Mouse (Mus musculus) CH12.LX (cell line): ENCODE measurements around the gene Ppp1r3c. TPM values are rescaled to one million over a fixed set of nuclear protein-coding genes. Genes with fewer than 3 reads are reported as not detected.

Experiments used
- DNase-seq: peaks from one replicate; pipeline ENCODE4 v3.0.0-alpha.2; 2013; ENCODE audit errors: extremely low read depth
- H3K27ac ChIP-seq: 2 replicates; pipeline ENCODE4 v1.5.1; 2012; ENCODE audit warnings: low read depth, mild to moderate bottlenecking, control low read depth, moderate library complexity; ENCODE audit not compliant: insufficient read depth
- H3K27me3 ChIP-seq: replicated peaks from 2 replicates; pipeline ENCODE3; 2012; ENCODE audit warnings: inconsistent platforms
- H3K36me3 ChIP-seq, 2 experiments: replicated peaks in 1 of 2; 2 replicates each; pipeline versions ENCODE3 to v1.6.1; 2012; ENCODE audit warnings: inconsistent platforms in 1 of 2, low read length in 1 of 2, mild to moderate bottlenecking in 1 of 2, mixed read lengths in 1 of 2, moderate library complexity in 1 of 2; ENCODE audit not compliant: control insufficient read depth in 1 of 2, insufficient read depth in 1 of 2
- H3K4me1 ChIP-seq, 2 experiments: 2 replicates each; pipeline ENCODE4 v1.6.1; 2012; ENCODE audit warnings: inconsistent platforms in 1 of 2, moderate library complexity in 1 of 2; ENCODE audit not compliant: insufficient read depth in 2 of 2, control insufficient read depth in 1 of 2
- H3K4me2 ChIP-seq: 2 replicates; pipeline ENCODE4 v1.6.1; 2012; ENCODE audit warnings: low read depth, mild to moderate bottlenecking, control low read depth; ENCODE audit not compliant: poor library complexity, insufficient read depth, severe bottlenecking
- H3K4me3 ChIP-seq, 3 experiments: fragments of 150-350 bp in 1 of 3; sonication (generic) in 1 of 3; replicated peaks in 1 of 3; 2 replicates each; pipeline versions ENCODE3 to v1.5.1; 2011 to 2012; ENCODE audit warnings: low read depth in 2 of 3, low read length in 2 of 3, mild to moderate bottlenecking in 2 of 3, moderate library complexity in 2 of 3, control low read depth in 1 of 3, improper control_type of control experiment in 1 of 3, inconsistent platforms in 1 of 3, mixed read lengths in 1 of 3; ENCODE audit not compliant: poor library complexity in 1 of 3
- H3K79me2 ChIP-seq: replicated peaks from 2 replicates; pipeline ENCODE4 v1.6.1; 2012; ENCODE audit warnings: mild to moderate bottlenecking, moderate library complexity; ENCODE audit not compliant: control insufficient read depth, poor library complexity, insufficient read depth, severe bottlenecking; ENCODE audit errors: extremely low read depth
- H3K9ac ChIP-seq: 2 replicates; pipeline ENCODE4 v1.6.1; 2012; ENCODE audit warnings: low read depth, mild to moderate bottlenecking, control low read depth, moderate library complexity; ENCODE audit not compliant: insufficient read depth
- H3K9me3 ChIP-seq: replicated peaks from 2 replicates; pipeline ENCODE3; 2012; ENCODE audit warnings: low read length, inconsistent platforms, mixed read lengths
- BHLHE40 ChIP-seq: IDR thresholded peaks from 2 replicates; pipeline ENCODE4 v1.6.1; 2011; ENCODE audit warnings: mild to moderate bottlenecking, low read depth, low read length, improper control_type of control experiment
- ELF1 ChIP-seq: IDR thresholded peaks from 2 replicates; pipeline ENCODE4 v1.6.1; 2014; ENCODE audit warnings: low read depth, mild to moderate bottlenecking, inconsistent platforms, low read length, improper control_type of control experiment
- GABPA ChIP-seq: IDR thresholded peaks from 2 replicates; pipeline ENCODE4 v1.6.1; 2012; ENCODE audit warnings: low read depth, low read length, improper control_type of control experiment, inconsistent platforms; ENCODE audit not compliant: insufficient replicate concordance
- JUND ChIP-seq: conservative IDR thresholded peaks from 2 replicates; pipeline ENCODE4 v1.6.1; 2011; ENCODE audit warnings: low read depth, low read length, improper control_type of control experiment
- MAZ ChIP-seq: IDR thresholded peaks from 2 replicates; pipeline ENCODE4 v1.6.1; 2012; ENCODE audit warnings: low read depth, mild to moderate bottlenecking, inconsistent platforms, low read length, improper control_type of control experiment, moderate library complexity
- MEF2A ChIP-seq: IDR thresholded peaks from 2 replicates; pipeline ENCODE4 v1.6.1; 2014; ENCODE audit warnings: low read depth, mild to moderate bottlenecking, inconsistent platforms, low read length, improper control_type of control experiment, borderline replicate concordance
- MXI1 ChIP-seq: IDR thresholded peaks from 2 replicates; pipeline ENCODE4 v1.6.1; 2011; ENCODE audit warnings: mild to moderate bottlenecking, low read depth, low read length, improper control_type of control experiment
- MYC ChIP-seq: IDR thresholded peaks from 2 replicates; pipeline ENCODE4 v1.6.1; 2011; ENCODE audit warnings: low read depth, mild to moderate bottlenecking, improper control_type of control experiment, low read length
- SIN3A ChIP-seq: IDR thresholded peaks from 2 replicates; pipeline ENCODE4 v1.6.1; 2012; ENCODE audit warnings: low read length, improper control_type of control experiment, inconsistent platforms
- TBP ChIP-seq: conservative IDR thresholded peaks from 2 replicates; pipeline ENCODE4 v1.6.1; 2011; ENCODE audit warnings: low read depth, low read length, improper control_type of control experiment
- TCF12 ChIP-seq: IDR thresholded peaks from 2 replicates; pipeline ENCODE4 v1.6.1; 2014; ENCODE audit warnings: low read depth, mild to moderate bottlenecking, inconsistent platforms, low read length, improper control_type of control experiment
- USF1 ChIP-seq: IDR thresholded peaks from 2 replicates; pipeline ENCODE4 v1.6.1; 2014; ENCODE audit warnings: low read depth, mild to moderate bottlenecking, inconsistent platforms, low read length, improper control_type of control experiment
- ZMIZ1 ChIP-seq: IDR thresholded peaks from 2 replicates; pipeline ENCODE4 v1.6.1; 2012; ENCODE audit warnings: low read depth, mild to moderate bottlenecking, inconsistent platforms, low read length, improper control_type of control experiment
- dilution Hi-C: fragments of 300-500 bp; cut with MboI; formaldehyde crosslinking; loops from 2 replicates; pipeline ENCODE4 v1.14.3; 2020; ENCODE audit warnings: low sequenced_read_pairs; ENCODE audit not compliant: extremely low pct_unique_long_range_greater_than_20kb, extremely low pct_ligation_motif_present
- in situ Hi-C: fragments of 300-500 bp; cut with MboI; formaldehyde crosslinking; loops from 3 replicates; pipeline ENCODE4 v1.14.3; 2019; ENCODE audit warnings: low sequenced_read_pairs, low pct_ligation_motif_present, low pct_unique_long_range_greater_than_20kb, mixed read lengths
- polyA plus RNA-seq: library from polyadenylated mRNA; unstranded; fragments of >175 nt; gene quantifications from 2 replicates; pipeline ENCODE4 v1.2.1, GENCODE M21; 2012; ENCODE audit warnings: low read depth; ENCODE audit not compliant: insufficient read length
- total RNA-seq, 2 experiments: library from RNA; depleted of rRNA; stranded (reverse); fragments of 300-350 nt in 1 of 2; fragments of >200 nt in 1 of 2; gene quantifications; 2 replicates each; pipeline ENCODE4 v1.2.3; 2012 to 2014

Ppp1r3c gene
- total and polyA plus RNA-seq, 3 experiments, result not detected

DNA sequence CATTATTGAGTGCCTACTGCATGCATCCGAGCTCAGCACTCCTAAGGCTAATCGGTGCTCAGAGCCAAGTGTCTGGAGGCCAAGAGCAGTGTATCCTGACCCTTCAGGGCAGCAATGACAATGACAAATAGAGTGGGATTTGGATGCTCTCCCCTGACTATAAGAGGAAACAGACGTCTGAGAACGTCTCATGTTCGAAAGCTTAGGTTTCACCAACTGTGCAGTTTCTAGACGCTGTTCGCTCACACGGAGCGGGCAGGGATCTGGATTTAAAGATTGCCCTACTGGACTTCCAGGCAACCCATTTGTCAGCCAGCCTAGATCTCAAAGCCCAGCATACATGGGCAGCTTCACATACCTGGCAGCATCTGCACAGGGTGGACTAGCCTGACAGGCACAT is 49.4 kb downstream of the Ppp1r3c start:
- H3K9ac ChIP-seq, result no peak overlapping the region
- H3K4me1 ChIP-seq, result peaks cover 6 to 40% of the 10 kb centered on the region in 2 experiments; a peak in 3 of 4 replicates
- H3K4me3 ChIP-seq, result no peak overlapping the region
- H3K4me2 ChIP-seq, result no peak overlapping the region
- in situ Hi-C loops (no loop called here), dilution Hi-C loops (no loop called here)
- H3K79me2 ChIP-seq, result no peaks in the 10 kb centered on the region
- H3K27me3 ChIP-seq, result no peaks in the 10 kb centered on the region
- no peak for TF ChIP-seq ELF1
- no peak for TF ChIP-seq ZMIZ1
- TF ChIP-seq GABPA, result no peak
- TF ChIP-seq MYC, result no peak
- TF ChIP-seq SIN3A, result no peak
- H3K9me3 ChIP-seq, result no peaks in the 10 kb centered on the region
- DNase-seq, result no peak
- H3K27ac ChIP-seq, result no peak overlapping the region
- H3K36me3 ChIP-seq, result no peaks in the 10 kb centered on the region

DNA sequence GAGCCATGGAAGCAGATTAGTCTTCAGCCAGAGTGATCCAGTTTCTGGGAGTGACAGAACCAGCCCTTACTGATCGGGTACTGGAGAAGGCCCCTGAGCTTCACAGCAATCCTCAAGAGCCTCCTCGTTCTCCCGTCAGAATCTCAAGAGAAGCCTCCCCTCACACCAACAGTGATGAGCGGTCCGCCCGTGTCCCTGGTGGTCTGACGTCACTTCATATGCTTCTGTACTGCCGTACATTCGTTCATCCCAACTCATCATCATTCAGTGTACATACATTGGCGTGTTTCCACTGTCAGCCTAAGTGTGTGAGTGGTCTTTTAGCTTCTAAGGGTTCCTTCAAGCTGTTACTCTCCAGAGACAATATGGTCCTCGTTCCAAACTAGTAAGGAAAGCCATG is 50.4 kb downstream of the Ppp1r3c start:
- no peak for DNase-seq
- H3K9ac ChIP-seq, result no peak overlapping the region
- in situ Hi-C loops (no loop called here), dilution Hi-C loops (no loop called here)
- no peaks in the 10 kb centered on the region for H3K27me3 ChIP-seq
- no peak overlapping the region for H3K27ac ChIP-seq
- H3K4me1 ChIP-seq, result peaks cover 6 to 30% of the 10 kb centered on the region in 2 experiments; a peak in 3 of 4 replicates
- H3K4me3 ChIP-seq, result no peak overlapping the region
- TF ChIP-seq USF1 (no peak), BHLHE40 (no peak), MXI1 (no peak), JUND (no peak), MAZ (no peak), TBP (no peak)
- no peaks in the 10 kb centered on the region for H3K9me3 ChIP-seq
- no peaks in the 10 kb centered on the region for H3K36me3 ChIP-seq
- H3K4me2 ChIP-seq, result no peak overlapping the region
- no peaks in the 10 kb centered on the region for H3K79me2 ChIP-seq

DNA sequence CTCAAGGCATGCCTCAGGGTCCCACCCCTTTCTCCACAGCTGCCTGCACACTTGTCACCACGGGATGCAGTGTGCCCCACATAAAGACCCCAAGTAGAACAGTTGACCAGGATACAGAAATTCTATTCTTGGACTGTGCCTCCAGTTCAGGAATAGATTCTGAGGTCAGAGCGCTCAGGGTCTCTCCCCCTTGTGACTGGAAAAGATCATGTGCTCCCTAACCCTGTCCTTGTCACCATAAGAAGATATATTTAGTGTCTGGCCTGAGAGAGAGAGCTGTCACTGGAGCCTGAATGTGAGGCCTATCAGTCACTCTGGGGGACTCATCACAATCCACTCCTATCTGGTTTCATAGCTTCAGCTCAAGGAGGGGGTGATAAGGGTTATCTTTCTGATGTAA is 53.9 kb downstream of the Ppp1r3c start:
- no peaks in the 10 kb centered on the region for H3K36me3 ChIP-seq
- no peak overlapping the region for H3K4me2 ChIP-seq
- no peak overlapping the region for H3K4me3 ChIP-seq
- peaks cover 0 to 13% of the 10 kb centered on the region in 2 experiments; a peak in 2 of 4 replicates for H3K4me1 ChIP-seq
- no peak overlapping the region for H3K9ac ChIP-seq
- H3K27me3 ChIP-seq, result no peaks in the 10 kb centered on the region
- dilution Hi-C loops (no loop called here), in situ Hi-C loops (no loop called here)
- DNase-seq, result no peak
- H3K79me2 ChIP-seq, result no peaks in the 10 kb centered on the region
- H3K27ac ChIP-seq, result no peak overlapping the region
- no peaks in the 10 kb centered on the region for H3K9me3 ChIP-seq
- TF ChIP-seq TCF12 (no peak), MEF2A (peak; percentile 17; the same call in 1 of the 2 replicates)

Other genes starting within 250 kb of the Ppp1r3c start
- 0.08 TPM in 2 replicates for gene Hectd2, start 182.0 kb downstream of the Ppp1r3c start, total RNA-seq (2012; rRNA removed)
- gene Hectd2, start 182.0 kb downstream of the Ppp1r3c start, total RNA-seq (2014; rRNA removed), result 0.49 and 0.78 TPM in 2 replicates
- gene Hectd2, start 182.0 kb downstream of the Ppp1r3c start, polyA plus RNA-seq, result 0.56 and 0.70 TPM in 2 replicates
- 72.4 and 73.1 TPM in 2 replicates for gene Tnks2, start 97.6 kb upstream of the Ppp1r3c start, total RNA-seq (2012; rRNA removed)
- gene Tnks2, start 97.6 kb upstream of the Ppp1r3c start, total RNA-seq (2014; rRNA removed), result 90.5 and 104 TPM in 2 replicates
- gene Tnks2, start 97.6 kb upstream of the Ppp1r3c start, polyA plus RNA-seq, result 48.0 and 59.7 TPM in 2 replicates
- 1.4 and 1.6 TPM in 2 replicates for gene Fgfbp3, start 183.0 kb upstream of the Ppp1r3c start, total RNA-seq (2012; rRNA removed)
- 0.64 and 1.3 TPM in 2 replicates for gene Fgfbp3, start 183.0 kb upstream of the Ppp1r3c start, total RNA-seq (2014; rRNA removed)
- gene Fgfbp3, start 183.0 kb upstream of the Ppp1r3c start, polyA plus RNA-seq, result 1.8 and 2.1 TPM in 2 replicates
- 38.3 and 42.8 TPM in 2 replicates for gene Btaf1, start 189.4 kb upstream of the Ppp1r3c start, total RNA-seq (2012; rRNA removed)
- gene Btaf1, start 189.4 kb upstream of the Ppp1r3c start, total RNA-seq (2014; rRNA removed), result 43.2 and 52.7 TPM in 2 replicates
- gene Btaf1, start 189.4 kb upstream of the Ppp1r3c start, polyA plus RNA-seq, result 29.4 and 31.9 TPM in 2 replicates